Mouse (Mus musculus) forebrain, embryonic 13.5 days (tissue): ENCODE data around the gene Gpatch1. TPM values are rescaled to one million over a fixed set of nuclear protein-coding genes. Genes with fewer than 3 reads are reported as not detected.
"Not testable (repeated sequence)": the region's sequence is repeated elsewhere in the genome, so short reads cannot be mapped to it uniquely, and the experiment has no call there.

ENCODE experiments used
- ATAC-seq: fragments of 200-750 bp; cut with Nextera tagmentation; 2 replicates; pipeline ENCODE4 v1.8.0; 2017
- H3K27ac ChIP-seq: fragments of 300-500 bp; sonication (generic); 2 replicates; pipeline ENCODE4 v1.5.1; 2015; ENCODE audit warnings: inconsistent platforms, mild to moderate bottlenecking, moderate library complexity
- H3K27me3 ChIP-seq: fragments of 300-500 bp; sonication (generic); 2 replicates; pipeline ENCODE4 v1.6.1; 2015; ENCODE audit warnings: mild to moderate bottlenecking, inconsistent platforms
- H3K36me3 ChIP-seq: fragments of 300-500 bp; sonication (generic); 2 replicates; pipeline ENCODE4 v1.6.1; 2015; ENCODE audit warnings: mild to moderate bottlenecking, inconsistent platforms; ENCODE audit not compliant: poor library complexity, severe bottlenecking
- H3K4me1 ChIP-seq: fragments of 300-500 bp; sonication (generic); 2 replicates; pipeline ENCODE4 v1.6.1; 2015; ENCODE audit warnings: inconsistent platforms
- H3K4me2 ChIP-seq: fragments of 300-500 bp; sonication (generic); 2 replicates; pipeline ENCODE4 v1.6.1; 2015; ENCODE audit warnings: inconsistent platforms, mild to moderate bottlenecking, moderate library complexity
- H3K4me3 ChIP-seq: fragments of 300-500 bp; sonication (generic); 2 replicates; pipeline ENCODE4 v1.5.1; 2015; ENCODE audit warnings: mild to moderate bottlenecking, inconsistent platforms
- H3K9ac ChIP-seq: fragments of 300-500 bp; sonication (generic); 2 replicates; pipeline ENCODE4 v1.6.1; 2015; ENCODE audit warnings: mild to moderate bottlenecking, inconsistent platforms
- H3K9me3 ChIP-seq: fragments of 300-500 bp; sonication (generic); replicated peaks from 2 replicates; pipeline ENCODE4 v1.6.1; 2016; ENCODE audit warnings: inconsistent platforms
- WGBS: fragments of 180-500 bp; shearing (Covaris S2); methylation state at CpG from one replicate; pipeline ENCODE4 v1.1.7; 2015; 5-methylcytosine and 5-hydroxymethylcytosine counted together
- polyA plus RNA-seq: library from polyadenylated mRNA; unstranded; fragments of >200 nt; fragmentation: Nextera tagmentation; extraction: Ambion mirVana; gene quantifications from 2 replicates; pipeline ENCODE4 v1.2.1, GENCODE M21; 2015

Gpatch1 gene
- polyA plus RNA-seq, 1 experiment from 2014 or later: 19.3 TPM

- H3K4me1 ChIP-seq: peaks cover 8% of the 10 kb centered on the region
- H3K9me3 ChIP-seq: no peaks in the 10 kb centered on the region
- no peak overlapping the region for H3K4me2 ChIP-seq
- H3K27me3 ChIP-seq: no peaks in the 10 kb centered on the region
- no peak for ATAC-seq
- 10% methylated on average over 7 of the region's 7 CpGs for WGBS
- H3K27ac ChIP-seq: no peak overlapping the region
- H3K36me3 ChIP-seq: no peaks in the 10 kb centered on the region
- no peak overlapping the region for H3K9ac ChIP-seq
- no peak overlapping the region for H3K4me3 ChIP-seq
Observed at GRCm38 (mm10) chr7:35264746-35265145, 53.5 kb downstream of the Gpatch1 start.

- no peak overlapping the region for H3K9ac ChIP-seq
- WGBS: 84% methylated on average over 15 of the region's 15 CpGs
- H3K4me2 ChIP-seq: no peak overlapping the region
- H3K27ac ChIP-seq: no peak overlapping the region
- no peaks in the 10 kb centered on the region for H3K9me3 ChIP-seq
- no peak overlapping the region for H3K4me3 ChIP-seq
- no peak for ATAC-seq
- no peaks in the 10 kb centered on the region for H3K36me3 ChIP-seq
- H3K27me3 ChIP-seq: no peaks in the 10 kb centered on the region
- H3K4me1 ChIP-seq: no peaks in the 10 kb centered on the region
Observed at GRCm38 (mm10) chr7:35263595-35264489, 54.4 kb downstream of the Gpatch1 start.

GRCm38 (mm10) chr7:35259384-35259783 is 58.9 kb downstream of the Gpatch1 start:
- Histone ChIP-seq H3K4me1 (no peaks in the 10 kb centered on the region), H3K27ac (no peak overlapping the region), H3K4me3 (no peak overlapping the region), H3K4me2 (no peak overlapping the region), H3K27me3 (no peaks in the 10 kb centered on the region), H3K9me3 (no peaks in the 10 kb centered on the region), H3K36me3 (no peaks in the 10 kb centered on the region), H3K9ac (no peak overlapping the region)
- no peak for ATAC-seq
- 93% methylated on average over 8 of the region's 8 CpGs for WGBS

- Histone ChIP-seq H3K4me1 (no peaks in the 10 kb centered on the region), H3K9me3 (no peaks in the 10 kb centered on the region), H3K27me3 (no peaks in the 10 kb centered on the region), H3K4me3 (no peak overlapping the region), H3K4me2 (no peak overlapping the region), H3K9ac (no peak overlapping the region), H3K36me3 (no peaks in the 10 kb centered on the region), H3K27ac (no peak overlapping the region)
- 65% methylated on average over 7 of the region's 7 CpGs for WGBS
- ATAC-seq: no peak
Observed at GRCm38 (mm10) chr7:35258294-35258693, 59.9 kb downstream of the Gpatch1 start.

- no peaks in the 10 kb centered on the region for H3K36me3 ChIP-seq
- peak overlapping the region; percentile 13 for H3K4me3 ChIP-seq
- no peaks in the 10 kb centered on the region for H3K4me1 ChIP-seq
- no peak overlapping the region for H3K27ac ChIP-seq
- H3K9me3 ChIP-seq: no peaks in the 10 kb centered on the region
- ATAC-seq: peak; percentile 78
- 5% methylated on average over 12 of the region's 13 CpGs for WGBS
- H3K27me3 ChIP-seq: no peaks in the 10 kb centered on the region
- peak overlapping the region; percentile 45 for H3K4me2 ChIP-seq
- H3K9ac ChIP-seq: 0 out of 2 replicates have a peak overlapping the region, but pooled peaks have one; percentile 28
Observed at GRCm38 (mm10) chr7:35252041-35252558, 66.1 kb downstream of the Gpatch1 start.

GRCm38 (mm10) chr7:35237935-35238334 is 80.3 kb downstream of the Gpatch1 start:
- H3K4me1 ChIP-seq, ATAC-seq, H3K4me2 ChIP-seq, H3K9ac ChIP-seq, H3K36me3 ChIP-seq, H3K9me3 ChIP-seq, H3K27me3 ChIP-seq, H3K27ac ChIP-seq, H3K4me3 ChIP-seq: not testable (repeated sequence)
- WGBS: 81% methylated on average over 3 of the region's 3 CpGs

- Histone ChIP-seq H3K27ac (peak overlapping the region; percentile 69), H3K4me3 (peak overlapping the region; percentile 60), H3K4me2 (peak overlapping the region; percentile 58), H3K4me1 (peaks cover 8% of the 10 kb centered on the region; the same call in 1 of the 2 replicates), H3K36me3 (no peaks in the 10 kb centered on the region), H3K9me3 (no peaks in the 10 kb centered on the region), H3K27me3 (no peaks in the 10 kb centered on the region), H3K9ac (peak overlapping the region; percentile 60)
- WGBS: 14% methylated on average over 9 of the region's 9 CpGs
- ATAC-seq: peak; percentile 82
Observed at GRCm38 (mm10) chr7:35235308-35235707, 82.9 kb downstream of the Gpatch1 start.

- no peaks in the 10 kb centered on the region for H3K9me3 ChIP-seq
- H3K27ac ChIP-seq: peak overlapping the region; percentile 91
- no peaks in the 10 kb centered on the region for H3K36me3 ChIP-seq
- peak overlapping the region; percentile 60 for H3K4me3 ChIP-seq
- H3K27me3 ChIP-seq: no peaks in the 10 kb centered on the region
- peak; percentile 95 for ATAC-seq
- H3K4me1 ChIP-seq: peaks cover 8% of the 10 kb centered on the region; the same call in 1 of the 2 replicates
- H3K9ac ChIP-seq: peak overlapping the region; percentile 73
- peak overlapping the region; percentile 58 for H3K4me2 ChIP-seq
- WGBS: under 1% methylated on average over 45 of the region's 45 CpGs
Observed at GRCm38 (mm10) chr7:35234361-35235245, 83.6 kb downstream of the Gpatch1 start.

- peak overlapping the region; percentile 58 for H3K4me2 ChIP-seq
- ATAC-seq: no peak
- whole genome bisulfite sequencing: 45% methylated on average over 12 of the region's 12 CpGs
Observed at GRCm38 (mm10) chr7:35233861-35234260, 84.4 kb downstream of the Gpatch1 start.

GRCm38 (mm10) chr7:35232796-35233455 is 85.3 kb downstream of the Gpatch1 start:
- Histone ChIP-seq H3K27me3 (no peaks in the 10 kb centered on the region), H3K9ac (no peak overlapping the region), H3K27ac (no peak overlapping the region), H3K9me3 (no peaks in the 10 kb centered on the region), H3K4me1 (peaks cover 8% of the 10 kb centered on the region; the same call in 1 of the 2 replicates), H3K36me3 (no peaks in the 10 kb centered on the region), H3K4me3 (no peak overlapping the region), H3K4me2 (no peak overlapping the region)
- WGBS: 28% methylated on average over 13 of the region's 13 CpGs
- no peak for ATAC-seq

More at GRCm38 (mm10) chr7:35233861-35234260, 84.4 kb downstream of the Gpatch1 start:
- Histone ChIP-seq H3K27me3 (no peaks in the 10 kb centered on the region), H3K4me1 (peaks cover 8% of the 10 kb centered on the region; the same call in 1 of the 2 replicates), H3K9ac (peak overlapping the region; percentile 73), H3K9me3 (no peaks in the 10 kb centered on the region), H3K4me3 (peak overlapping the region; percentile 60), H3K27ac (peak overlapping the region; percentile 91), H3K36me3 (no peaks in the 10 kb centered on the region)

GRCm38 (mm10) chr7:35230333-35230732 is 87.9 kb downstream of the Gpatch1 start:
- H3K4me1 ChIP-seq: no peaks in the 10 kb centered on the region; the same call in 1 of the 2 replicates
- no peak overlapping the region for H3K4me3 ChIP-seq
- no peaks in the 10 kb centered on the region for H3K36me3 ChIP-seq
- no peak for ATAC-seq
- H3K9me3 ChIP-seq: no peaks in the 10 kb centered on the region
- H3K27ac ChIP-seq: no peak overlapping the region
- H3K9ac ChIP-seq: no peak overlapping the region
- 81% methylated on average over 3 of the region's 3 CpGs for WGBS
- no peak overlapping the region for H3K4me2 ChIP-seq
- no peaks in the 10 kb centered on the region for H3K27me3 ChIP-seq
